Mouse (Mus musculus) neutrophil, adult 5-6 weeks (primary cell): ENCODE data around the gene Dab1. TPM values are rescaled to one million over a fixed set of nuclear protein-coding genes. Genes with fewer than 3 reads are reported as not detected.

Experiments used
- ATAC-seq: fragments of 151-379, 151-347 bp; 2 replicates; pipeline ENCODE4 v1.8.0; 2017; ENCODE audit warnings: mild to moderate bottlenecking, moderate TSS enrichment; ENCODE audit not compliant: insufficient number of reproducible peaks, poor library complexity, low FRiP score, severe bottlenecking; ENCODE audit errors: extremely low read depth
- total RNA-seq: library from RNA; stranded (forward); fragments of 200-1000 nt; gene quantifications from 2 replicates; pipeline ENCODE4 v1.2.3, GENCODE M21; 2017

The Dab1 gene
- total RNA-seq, 1 experiment from 2014 or later, result not detected

GRCm38 (mm10) chr4:104186311-104186710, 567.2 kb downstream of the Dab1 start:
- no peak for ATAC-seq

- no peak for ATAC-seq
Measured at GRCm38 (mm10) chr4:104198635-104199034, 579.5 kb downstream of the Dab1 start.

DNA sequence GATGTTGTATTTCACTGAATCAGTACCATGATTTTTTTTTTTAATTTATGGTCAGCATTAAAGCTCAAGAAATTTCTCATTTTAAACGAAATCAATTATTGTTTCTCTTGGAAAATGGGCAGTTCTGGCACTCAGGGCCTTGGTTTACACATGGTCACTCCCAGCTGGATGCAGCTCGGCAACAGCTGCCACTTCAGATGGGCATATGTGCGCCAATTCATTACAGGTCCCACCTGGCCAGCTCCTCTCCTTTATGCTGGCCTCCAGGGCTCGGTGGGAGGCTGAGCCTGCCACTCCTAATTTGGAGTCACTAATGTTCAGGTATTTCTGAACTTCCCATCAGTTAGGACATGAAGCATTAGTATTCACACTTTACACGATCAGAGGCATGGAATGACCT, 582.5 kb downstream of the Dab1 start:
- no peak for ATAC-seq

DNA sequence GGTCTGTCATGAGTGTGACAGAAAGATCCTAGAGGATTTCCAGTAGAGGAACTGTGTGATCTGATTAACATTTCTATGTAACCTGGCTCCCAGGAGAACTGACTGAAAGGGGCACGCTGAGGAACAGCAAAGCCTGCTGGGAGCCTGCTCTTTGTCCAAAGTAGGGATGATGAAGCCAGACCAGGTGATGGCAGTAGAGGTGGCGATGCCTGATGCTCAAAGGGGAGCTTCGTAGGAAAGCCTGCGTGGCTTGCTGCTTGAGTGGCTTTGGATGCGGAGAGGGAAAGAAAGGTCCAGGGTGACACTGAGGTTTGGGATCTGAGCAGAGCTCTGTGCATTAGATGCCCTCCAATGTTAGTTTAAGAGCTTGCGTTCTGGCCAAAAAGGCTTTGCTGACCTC, 584.9 kb downstream of the Dab1 start:
- ATAC-seq, result no peak

- no peak for ATAC-seq
Measured at GRCm38 (mm10) chr4:104206639-104207038, 587.5 kb downstream of the Dab1 start.

GRCm38 (mm10) chr4:104209081-104209480, 589.9 kb downstream of the Dab1 start:
- no peak for ATAC-seq

DNA sequence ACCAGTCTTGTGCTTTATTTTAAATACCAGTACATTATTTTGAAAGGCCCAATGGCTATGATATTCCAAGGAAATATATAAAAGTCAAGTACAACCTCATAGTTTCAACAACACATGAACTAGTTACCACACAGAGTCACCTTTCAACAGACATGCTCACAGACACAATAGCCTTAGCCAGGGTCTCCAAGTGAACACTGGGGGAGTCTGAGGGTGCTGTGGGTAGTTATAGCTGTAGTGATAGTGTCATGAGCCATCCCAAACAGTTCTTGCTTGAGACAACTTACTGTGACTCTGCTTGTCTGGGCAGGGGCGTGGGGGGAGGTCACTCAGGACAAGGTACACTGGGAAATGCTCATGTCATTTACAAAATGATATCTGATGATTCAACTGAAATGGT, 591.6 kb downstream of the Dab1 start:
- ATAC-seq, result no peak

DNA sequence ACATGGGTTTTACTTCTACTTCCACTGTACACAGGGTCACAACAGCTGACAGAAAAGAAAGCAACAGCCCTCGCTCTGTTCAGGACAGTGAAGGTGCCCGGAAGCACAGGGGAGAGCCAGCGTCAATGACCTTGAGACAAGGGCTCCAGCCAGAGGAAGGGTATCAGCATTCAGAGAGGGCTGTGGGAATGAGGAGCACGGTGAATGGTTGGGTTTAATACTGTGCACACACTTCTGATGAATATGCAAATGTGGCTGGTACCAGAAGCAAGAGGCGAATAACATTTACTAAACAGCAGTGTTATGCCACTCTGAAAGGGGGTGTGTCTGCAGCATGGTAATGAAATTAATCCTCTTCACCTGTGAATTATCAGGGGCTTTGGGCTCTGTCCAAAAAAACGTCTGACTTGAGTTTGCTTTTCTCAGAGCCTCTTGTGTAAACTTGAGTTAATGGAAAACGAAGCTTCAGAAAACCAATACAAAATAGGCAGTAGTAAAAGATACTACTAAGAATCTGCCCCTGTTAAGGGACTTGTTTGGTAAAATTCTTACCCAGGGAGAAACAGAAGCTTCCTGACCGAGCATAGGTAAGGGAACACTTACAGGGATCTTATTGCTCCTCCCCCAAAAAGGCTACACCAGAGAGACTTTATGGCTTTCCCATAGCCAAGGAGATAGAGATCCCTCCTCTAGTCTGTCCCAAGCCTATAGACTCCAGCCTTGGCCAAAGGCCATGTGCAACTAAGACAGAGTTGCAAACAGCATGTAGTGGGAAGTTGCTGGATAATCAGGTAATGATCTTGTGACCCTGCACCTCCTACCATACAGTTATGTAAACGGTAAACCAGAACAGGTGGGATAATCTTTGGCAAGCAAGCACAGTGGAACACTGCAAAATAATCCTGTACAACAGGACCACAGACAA, 592.6 kb downstream of the Dab1 start:
- no peak for ATAC-seq

DNA sequence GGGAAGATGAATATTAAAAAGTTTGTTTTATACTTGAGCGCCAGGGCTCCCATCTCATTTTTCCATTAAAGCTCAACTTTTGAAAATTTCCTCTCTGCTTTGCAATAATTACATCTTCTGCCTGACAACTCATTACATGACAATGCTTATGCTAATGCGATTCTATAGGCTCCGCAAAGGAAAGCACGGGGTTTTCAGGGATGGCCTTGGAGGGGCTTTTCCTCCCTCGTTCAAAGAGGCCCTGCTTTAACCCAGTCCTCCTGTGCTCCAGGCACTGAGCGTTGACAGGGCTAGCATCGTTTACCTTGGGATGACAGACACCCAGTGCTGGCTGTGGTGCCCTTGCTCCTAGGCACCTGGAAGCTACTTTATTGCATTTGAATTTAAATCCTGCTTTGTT, 595.6 kb downstream of the Dab1 start:
- no peak for ATAC-seq

GRCm38 (mm10) chr4:104217336-104217735, 598.2 kb downstream of the Dab1 start:
- no peak for ATAC-seq

- ATAC-seq, result no peak
Measured at GRCm38 (mm10) chr4:104218765-104219164, 599.6 kb downstream of the Dab1 start.

- no peak for ATAC-seq
Measured at GRCm38 (mm10) chr4:104220099-104220498, 600.9 kb downstream of the Dab1 start.

GRCm38 (mm10) chr4:104229296-104229695, 610.1 kb downstream of the Dab1 start:
- ATAC-seq, result no peak

GRCm38 (mm10) chr4:104246506-104246905, 627.3 kb downstream of the Dab1 start:
- no peak for ATAC-seq

- ATAC-seq, result no peak
Measured at GRCm38 (mm10) chr4:104249462-104249861, 630.3 kb downstream of the Dab1 start.

DNA sequence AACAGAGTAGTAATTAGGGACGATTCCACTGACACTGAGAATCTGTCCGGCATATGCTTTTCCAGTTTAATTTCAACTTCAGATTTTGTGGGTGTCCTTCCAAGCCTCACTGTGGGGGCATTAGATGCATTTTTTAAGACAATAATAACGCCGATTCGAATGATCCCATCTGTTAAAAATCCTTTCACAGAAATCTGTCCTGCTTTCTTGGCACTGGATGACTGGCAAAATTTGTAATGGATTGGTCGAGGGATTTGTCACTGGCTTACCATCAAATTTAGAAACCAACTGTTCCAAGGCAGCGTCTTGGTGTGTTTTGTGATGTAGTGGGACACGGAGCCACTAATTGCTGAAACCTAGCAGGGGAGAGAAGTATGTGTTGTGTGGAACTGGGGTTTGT, 638.6 kb downstream of the Dab1 start:
- ATAC-seq, result no peak

- ATAC-seq, result no peak
Measured at GRCm38 (mm10) chr4:104269422-104270172, 650.4 kb downstream of the Dab1 start.

GRCm38 (mm10) chr4:104270173-104270557, 651.0 kb downstream of the Dab1 start:
- ATAC-seq, result no peak

GRCm38 (mm10) chr4:104275260-104275659, 656.1 kb downstream of the Dab1 start:
- no peak for ATAC-seq

DNA sequence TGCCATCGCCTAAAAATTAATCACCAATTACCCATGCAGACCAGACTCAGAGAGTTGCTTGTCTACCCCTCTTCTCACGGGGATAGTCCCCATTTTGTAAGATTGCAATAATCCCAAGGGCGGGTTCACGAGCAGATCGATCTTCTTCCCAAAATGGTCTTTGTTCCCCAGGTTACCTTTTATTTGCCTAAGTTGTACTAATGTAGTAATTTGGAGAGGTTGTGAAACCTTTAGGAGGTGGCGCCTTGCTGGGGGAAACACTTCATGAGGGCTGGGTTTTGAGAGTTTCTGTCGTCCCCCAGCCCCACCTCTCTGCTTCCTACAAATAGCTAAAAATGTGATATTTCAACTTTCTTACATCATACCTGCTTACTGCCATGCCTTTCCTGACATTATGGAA, 657.8 kb downstream of the Dab1 start:
- no peak for ATAC-seq
